Mouse (Mus musculus) kidney, adult 2 months (tissue): ENCODE data around the gene Ror2.

Experiments used
- CTCF ChIP-seq: fragments of 200-500 bp; conservative IDR thresholded peaks from 2 replicates; pipeline ENCODE4 v1.5.1; 2011; ENCODE audit warnings: low read depth, mild to moderate bottlenecking, control low read depth, low read length, moderate library complexity, mixed read lengths; ENCODE audit not compliant: insufficient read depth, insufficient read length
- POLR2A ChIP-seq: fragments of 200-500 bp; IDR thresholded peaks from one replicate; pipeline ENCODE4 v1.6.1; 2011; ENCODE audit warnings: low read depth, low read length, control low read depth

DNA sequence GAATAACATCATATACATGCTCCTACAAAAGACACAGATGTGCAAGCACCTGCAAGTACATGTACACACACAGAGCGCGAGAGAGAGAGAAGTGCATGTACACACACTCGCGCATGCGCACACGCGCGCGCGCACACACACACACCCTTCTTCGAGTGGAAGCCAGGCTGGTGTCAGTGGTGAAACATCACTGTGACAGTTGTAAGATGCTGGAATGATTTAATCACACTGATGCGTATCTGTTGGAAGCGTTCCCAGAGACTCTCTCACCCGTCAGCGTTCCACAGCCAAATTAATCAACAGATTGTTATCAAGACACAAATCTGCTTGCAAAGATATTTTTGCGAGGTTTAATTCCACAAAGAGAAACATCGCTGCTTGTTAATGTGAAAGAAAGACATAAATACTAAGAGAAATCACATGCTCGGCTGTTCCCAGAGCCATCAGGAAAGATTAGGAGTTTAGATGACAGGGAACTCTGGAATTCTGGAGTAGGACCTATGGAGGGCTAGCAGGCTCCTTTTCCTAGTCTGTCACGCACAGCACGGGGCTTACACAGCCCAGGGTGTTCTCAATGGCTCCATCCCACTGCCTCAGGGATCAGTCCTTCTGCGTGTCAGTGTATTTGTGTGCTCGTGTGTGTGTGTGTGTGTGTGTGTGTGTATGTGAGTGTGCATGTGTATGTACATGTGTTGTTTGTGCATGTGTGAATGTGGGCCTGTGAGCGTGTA lies 199.2 kb downstream of the Ror2 start:
- no peak for TF ChIP-seq CTCF
- TF ChIP-seq POLR2A: no peak
